Mouse (Mus musculus) embryonic fibroblast, embryonic 13.5 days (primary cell): ENCODE measurements around the gene Dnaaf3.

Experiments
- CTCF ChIP-seq: IDR thresholded peaks from 2 replicates; pipeline ENCODE4 v1.5.1; 2011; ENCODE audit warnings: mild to moderate bottlenecking, control low read depth, low read length, moderate library complexity, borderline replicate concordance; ENCODE audit not compliant: insufficient read depth
- POLR2A ChIP-seq: IDR thresholded peaks from 2 replicates; pipeline ENCODE4 v1.6.1; 2011; ENCODE audit warnings: low read depth, mild to moderate bottlenecking, control low read depth, low read length, moderate library complexity

DNA sequence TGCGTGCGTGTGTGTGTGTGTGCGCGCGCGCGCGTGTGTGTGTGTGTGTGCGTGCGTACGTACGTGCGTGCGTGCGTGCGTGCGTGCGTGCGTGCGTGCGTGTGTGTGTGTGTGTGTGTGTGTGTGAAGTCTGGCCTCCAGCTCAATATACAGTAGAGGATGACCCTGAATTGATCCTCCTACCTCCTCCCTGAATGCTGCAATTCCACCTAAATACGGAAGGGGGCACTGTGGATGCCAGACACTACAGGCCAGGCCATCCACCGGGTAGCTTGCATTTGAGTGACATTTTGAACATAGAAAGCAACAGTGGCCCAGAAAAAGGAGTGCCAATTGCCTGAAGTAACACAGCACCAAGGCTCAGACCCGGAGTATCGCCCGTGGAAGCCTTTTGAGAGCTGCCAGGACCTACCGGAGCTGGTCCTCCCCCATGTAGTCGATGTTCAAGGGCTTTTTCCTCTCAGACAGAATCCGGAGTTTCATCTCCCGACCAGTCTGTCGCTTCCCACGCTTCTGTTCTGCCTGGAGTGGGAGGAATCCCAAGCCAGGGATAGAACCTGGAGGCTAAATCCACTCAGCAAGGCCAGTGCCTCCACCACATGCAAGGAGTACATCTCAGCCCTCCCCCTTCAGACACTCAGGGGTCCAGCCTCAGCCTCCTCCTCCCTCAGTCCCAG lies 24.1 kb downstream of the Dnaaf3 start:
- peak; percentile 6; the same call in 1 of the 2 replicates for TF ChIP-seq CTCF
- TF ChIP-seq POLR2A, result no peak
